Mouse (Mus musculus) ES-E14 (cell line): ENCODE data around the gene Stpg4. TPM values are rescaled to one million over a fixed set of nuclear protein-coding genes. Genes with fewer than 3 reads are reported as not detected.

Experiments used
- DNase-seq: peaks from one replicate; pipeline ENCODE4 v3.0.0-alpha.2; 2013; ENCODE audit warnings: low read depth, low spot score
- H3K27ac ChIP-seq: 2 replicates; pipeline ENCODE4 v1.5.1; 2012; ENCODE audit warnings: low read depth, mild to moderate bottlenecking, low read length, moderate library complexity, mixed read lengths; ENCODE audit not compliant: poor library complexity, insufficient read depth, severe bottlenecking
- H3K36me3 ChIP-seq: 2 replicates; pipeline ENCODE4 v1.6.1; 2012; ENCODE audit warnings: mild to moderate bottlenecking, low read length, moderate library complexity, mixed read lengths; ENCODE audit not compliant: control insufficient read depth, poor library complexity, insufficient read depth, severe bottlenecking
- H3K4me1 ChIP-seq, 2 experiments: fragments of 150-350 bp in 1 of 2; sonication (generic) in 1 of 2; 2 replicates each; pipeline ENCODE4 v1.6.1; 2012; ENCODE audit warnings: low read length in 2 of 2, mild to moderate bottlenecking in 1 of 2, mixed read lengths in 1 of 2; ENCODE audit not compliant: control insufficient read depth in 2 of 2, insufficient read depth in 2 of 2, poor library complexity in 1 of 2
- H3K4me3 ChIP-seq, 2 experiments: fragments of 150-350 bp in 1 of 2; sonication (generic) in 1 of 2; 2 replicates each; pipeline ENCODE4 v1.5.1; 2012; ENCODE audit warnings: low read length in 2 of 2, low read depth in 1 of 2, mild to moderate bottlenecking in 1 of 2, mixed read lengths in 1 of 2; ENCODE audit not compliant: insufficient read depth in 1 of 2, poor library complexity in 1 of 2, severe bottlenecking in 1 of 2
- H3K9ac ChIP-seq: 2 replicates; pipeline ENCODE4 v1.6.1; 2012; ENCODE audit warnings: low read depth, mild to moderate bottlenecking, low read length, mixed read lengths; ENCODE audit not compliant: poor library complexity, insufficient read depth, severe bottlenecking
- H3K9me3 ChIP-seq: fragments of 150-350 bp; sonication (generic); 2 replicates; pipeline ENCODE4 v1.6.1; 2012; ENCODE audit warnings: low read depth, mild to moderate bottlenecking, low read length; ENCODE audit not compliant: control insufficient read depth, insufficient read depth
- CHD2 ChIP-seq: IDR thresholded peaks from 2 replicates; pipeline ENCODE4 v1.6.1; 2014; ENCODE audit warnings: mild to moderate bottlenecking, low read depth, low read length, inconsistent platforms
- HCFC1 ChIP-seq: IDR thresholded peaks from 2 replicates; pipeline ENCODE4 v1.6.1; 2012; ENCODE audit warnings: low read length, inconsistent platforms, borderline replicate concordance; ENCODE audit not compliant: insufficient read depth
- MAFK ChIP-seq: IDR thresholded peaks from 2 replicates; pipeline ENCODE4 v1.6.1; 2014; ENCODE audit warnings: mild to moderate bottlenecking, low read depth, low read length, inconsistent platforms; ENCODE audit not compliant: insufficient read depth
- ZC3H11A ChIP-seq: IDR thresholded peaks from 2 replicates; pipeline ENCODE4 v1.6.1; 2012; ENCODE audit warnings: low read depth, mild to moderate bottlenecking, inconsistent platforms, low read length, borderline replicate concordance
- ZNF384 ChIP-seq: IDR thresholded peaks from 2 replicates; pipeline ENCODE4 v1.6.1; 2012; ENCODE audit warnings: low read depth, low read length, inconsistent platforms
- in situ Hi-C, 2 experiments: fragments of 600-800 bp; cut with MboI; formaldehyde crosslinking; loops; one replicate each; pipeline ENCODE4 v1.15.1; 2025; ENCODE audit warnings: low sequenced_read_pairs in 2 of 2, inconsistent platforms in 1 of 2; ENCODE audit not compliant: unreplicated experiment in 2 of 2
- total RNA-seq: library from RNA; depleted of rRNA; stranded (reverse); fragments of 300-350 nt; gene quantifications from 2 replicates; pipeline ENCODE4 v1.2.3, GENCODE M21; 2012

The Stpg4 gene
- total RNA-seq, 1 experiment, result not detected

- Histone ChIP-seq H3K27ac (no peak overlapping the region), H3K4me1 (peaks cover 0 to 37% of the 10 kb centered on the region in 2 experiments; a peak in 2 of 4 replicates), H3K9ac (no peak overlapping the region), H3K36me3 (no peaks in the 10 kb centered on the region), H3K4me3 (no peak overlapping the region), H3K9me3 (no peaks in the 10 kb centered on the region)
- DNase-seq, result no peak
- in situ Hi-C loops, result no loop called here
- no peak for TF ChIP-seq CHD2
- TF ChIP-seq HCFC1, result no peak
- TF ChIP-seq MAFK, result no peak
- no peak for TF ChIP-seq ZNF384
- TF ChIP-seq ZC3H11A, result no peak
Observed at GRCm38 (mm10) chr17:87380681-87381080, 46.9 kb downstream of the Stpg4 start.

- H3K9ac ChIP-seq, result no peak overlapping the region
- TF ChIP-seq ZC3H11A, result no peak
- TF ChIP-seq HCFC1, result no peak
- DNase-seq, result no peak
- H3K4me3 ChIP-seq, result no peak overlapping the region
- H3K9me3 ChIP-seq, result no peaks in the 10 kb centered on the region
- H3K27ac ChIP-seq, result no peak overlapping the region
- in situ Hi-C loops, result no loop called here
- H3K36me3 ChIP-seq, result no peaks in the 10 kb centered on the region
- H3K4me1 ChIP-seq, result peaks cover 0 to 37% of the 10 kb centered on the region in 2 experiments; a peak in 2 of 4 replicates
Observed at GRCm38 (mm10) chr17:87379821-87380220, 47.7 kb downstream of the Stpg4 start.

DNA sequence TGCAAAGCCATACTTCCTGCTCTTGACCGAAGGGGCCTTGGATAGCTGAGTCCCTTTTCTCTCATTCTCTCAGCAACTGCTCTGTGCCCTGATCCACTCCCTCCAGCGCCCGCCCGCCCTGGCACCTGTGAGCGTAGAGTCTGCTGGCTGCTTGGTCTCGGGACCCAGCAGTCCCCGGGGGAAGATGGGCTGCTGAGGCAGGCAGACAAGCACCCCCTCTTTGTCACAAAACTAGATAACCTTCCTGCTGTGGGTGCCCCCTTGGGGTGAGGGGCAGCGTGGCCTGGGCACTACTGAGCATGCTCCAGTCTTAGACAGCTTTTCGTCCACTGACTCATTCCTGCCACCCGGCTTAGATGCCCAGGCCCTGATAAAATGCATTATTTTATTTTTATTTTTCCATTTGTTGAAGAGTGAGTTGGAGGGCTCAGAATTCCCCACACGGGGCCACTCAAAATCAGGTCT, 48.3 kb downstream of the Stpg4 start:
- TF ChIP-seq HCFC1 (no peak), MAFK (no peak), ZC3H11A (no peak), CHD2 (no peak), ZNF384 (no peak)
- Histone ChIP-seq H3K9me3 (no peaks in the 10 kb centered on the region), H3K4me1 (peaks cover 0 to 37% of the 10 kb centered on the region in 2 experiments; a peak in 2 of 4 replicates), H3K27ac (no peak overlapping the region), H3K4me3 (no peak overlapping the region), H3K36me3 (no peaks in the 10 kb centered on the region), H3K9ac (no peak overlapping the region; the same call in 1 of the 2 replicates)
- in situ Hi-C loops, result no loop called here
- DNase-seq, result no peak

- no peak overlapping the region for H3K4me3 ChIP-seq
- no peak for DNase-seq
- H3K36me3 ChIP-seq, result no peaks in the 10 kb centered on the region
- no peak overlapping the region for H3K27ac ChIP-seq
- in situ Hi-C loops, result no loop called here
- peak; percentile 44; the same call in 1 of the 2 replicates for TF ChIP-seq MAFK
- TF ChIP-seq ZC3H11A, result no peak
- TF ChIP-seq HCFC1, result no peak
- H3K4me1 ChIP-seq, result peaks cover 0 to 37% of the 10 kb centered on the region in 2 experiments; a peak in 2 of 4 replicates
- H3K9ac ChIP-seq, result no peak overlapping the region
- H3K9me3 ChIP-seq, result no peaks in the 10 kb centered on the region
Observed at GRCm38 (mm10) chr17:87378354-87379159, 49.0 kb downstream of the Stpg4 start.
